Mouse (Mus musculus) limb, embryonic 14.5 days (tissue): ENCODE measurements at regions not wholly inside any gene's neighbourhood (a gene's known extent, or its start where the extent isn't known, plus 50 kb on each side); places are given as distances from the start of the nearest gene placed in this dataset.
A peak's percentile ranks its signal among the peaks of the same experiment; 100 is the strongest.

Source experiments
- ATAC-seq: fragments of 200-750 bp; cut with Nextera tagmentation; 2 replicates; pipeline ENCODE4 v1.8.0; 2017; ENCODE audit warnings: low read depth, moderate number of reproducible peaks, moderate TSS enrichment; ENCODE audit not compliant: low FRiP score
- DNase-seq: peaks from one replicate; pipeline ENCODE4 v3.0.0-alpha.2; 2015; ENCODE audit warnings: low spot score
- H3K27ac ChIP-seq: fragments of 300-500 bp; sonication (generic); replicated peaks from 2 replicates; pipeline ENCODE4 v1.5.1; 2014; ENCODE audit warnings: low read depth, mild to moderate bottlenecking, low read length, moderate library complexity, mixed read lengths
- H3K27me3 ChIP-seq: fragments of 300-500 bp; sonication (generic); 2 replicates; pipeline ENCODE4 v1.6.1; 2014; ENCODE audit warnings: low read length, mixed read lengths; ENCODE audit not compliant: control insufficient read depth, insufficient read depth
- H3K36me3 ChIP-seq: fragments of 300-500 bp; sonication (generic); 2 replicates; pipeline ENCODE4 v1.6.1; 2014; ENCODE audit warnings: mild to moderate bottlenecking, low read length, moderate library complexity, mixed read lengths; ENCODE audit not compliant: control insufficient read depth, insufficient read depth
- H3K4me1 ChIP-seq: fragments of 300-500 bp; sonication (generic); 2 replicates; pipeline ENCODE4 v1.6.1; 2014; ENCODE audit warnings: antibody characterized with exemption, low read length, mixed read lengths; ENCODE audit not compliant: control insufficient read depth, insufficient read depth
- H3K4me2 ChIP-seq: fragments of 300-500 bp; sonication (generic); replicated peaks from 2 replicates; pipeline ENCODE4 v1.6.1; 2014; ENCODE audit warnings: low read depth, mild to moderate bottlenecking, low read length, moderate library complexity; ENCODE audit not compliant: severe bottlenecking
- H3K4me3 ChIP-seq: fragments of 300-500 bp; sonication (generic); replicated peaks from 2 replicates; pipeline ENCODE4 v1.5.1; 2014; ENCODE audit warnings: low read length
- H3K9ac ChIP-seq: fragments of 300-500 bp; sonication (generic); 2 replicates; pipeline ENCODE4 v1.6.1; 2014; ENCODE audit warnings: mild to moderate bottlenecking, low read depth, low read length, moderate library complexity; ENCODE audit not compliant: severe bottlenecking
- H3K9me3 ChIP-seq: fragments of 300-500 bp; sonication (generic); 2 replicates; pipeline ENCODE4 v1.6.1; 2016; ENCODE audit warnings: low read length; ENCODE audit not compliant: control insufficient read depth
- POLR2A ChIP-seq: fragments of 200-500 bp; IDR thresholded peaks from 2 replicates; pipeline ENCODE4 v1.8.0; 2012; ENCODE audit warnings: inconsistent platforms, mild to moderate bottlenecking, moderate library complexity, borderline replicate concordance; ENCODE audit not compliant: insufficient read depth, insufficient read length; ENCODE audit errors: extremely low read depth
- WGBS: fragments of 180-500 bp; shearing (Covaris S2); extraction: QIAGEN DNeasy Blood & Tissue Kit; methylation state at CpG from one replicate; pipeline ENCODE4 v1.1.7; 2014; 5-methylcytosine and 5-hydroxymethylcytosine counted together

GRCm38 (mm10) chr14:58989644-58990217 is 153.0 kb downstream of the 1700129C05Rik start:
- Histone ChIP-seq H3K4me3 (no peak overlapping the region), H3K9me3 (no peaks in the 10 kb centered on the region), H3K27ac (0 out of 2 replicates have a peak overlapping the region, but pooled peaks have one; percentile 14), H3K9ac (no peak overlapping the region), H3K27me3 (no peaks in the 10 kb centered on the region), H3K36me3 (no peaks in the 10 kb centered on the region), H3K4me2 (no peak overlapping the region), H3K4me1 (peaks cover 19% of the 10 kb centered on the region)
- 48% methylated on average over 5 of the region's 5 CpGs for WGBS
- DNase-seq (no peak), ATAC-seq (peak; percentile 66)
- TF ChIP-seq POLR2A: no peak

GRCm38 (mm10) chr14:58987688-58988087 is 155.0 kb downstream of the 1700129C05Rik start:
- peak; percentile 68 for DNase-seq
- no peaks in the 10 kb centered on the region for H3K36me3 ChIP-seq
- no peak overlapping the region for H3K9ac ChIP-seq
- H3K27ac ChIP-seq: peak overlapping the region; percentile 69; the same call in 1 of the 2 replicates
- 10% methylated on average over 8 of the region's 8 CpGs for WGBS
- ATAC-seq: peak; percentile 64
- no peaks in the 10 kb centered on the region for H3K9me3 ChIP-seq
- no peaks in the 10 kb centered on the region for H3K27me3 ChIP-seq
- peaks cover 19% of the 10 kb centered on the region for H3K4me1 ChIP-seq
- H3K4me2 ChIP-seq: no peak overlapping the region
- TF ChIP-seq POLR2A: no peak
- no peak overlapping the region for H3K4me3 ChIP-seq

- ATAC-seq (no peak), DNase-seq (no peak)
- 78% methylated on average over 5 of the region's 5 CpGs for WGBS
These were observed 156.9 kb downstream of the 1700129C05Rik start for GRCm38 (mm10) chr14:58985838-58986237.

GRCm38 (mm10) chr14:58976791-58977190 is 165.9 kb downstream of the 1700129C05Rik start:
- no peak overlapping the region for H3K27ac ChIP-seq
- H3K36me3 ChIP-seq: no peaks in the 10 kb centered on the region
- H3K9me3 ChIP-seq: no peaks in the 10 kb centered on the region
- 88% methylated on average over 4 of the region's 4 CpGs for WGBS
- no peak overlapping the region for H3K9ac ChIP-seq
- ATAC-seq: no peak
- no peak for TF ChIP-seq POLR2A
- no peak overlapping the region for H3K4me3 ChIP-seq
- DNase-seq: no peak
- H3K27me3 ChIP-seq: no peaks in the 10 kb centered on the region
- H3K4me2 ChIP-seq: no peak overlapping the region
- no peaks in the 10 kb centered on the region for H3K4me1 ChIP-seq

More at GRCm38 (mm10) chr14:58985838-58986237, 156.9 kb downstream of the 1700129C05Rik start:
- no peaks in the 10 kb centered on the region for H3K27me3 ChIP-seq
- H3K4me3 ChIP-seq: no peak overlapping the region
- no peak for TF ChIP-seq POLR2A
- H3K9me3 ChIP-seq: no peaks in the 10 kb centered on the region
- no peak overlapping the region for H3K9ac ChIP-seq
- H3K4me1 ChIP-seq: peaks cover 19% of the 10 kb centered on the region
- H3K4me2 ChIP-seq: no peak overlapping the region
- H3K27ac ChIP-seq: no peak overlapping the region
- no peaks in the 10 kb centered on the region for H3K36me3 ChIP-seq

GRCm38 (mm10) chr14:58969248-58969647 is 173.4 kb downstream of the 1700129C05Rik start:
- H3K9ac ChIP-seq: no peak overlapping the region
- no peak overlapping the region for H3K4me2 ChIP-seq
- ATAC-seq (no peak), DNase-seq (no peak)
- WGBS: 61% methylated on average over 3 of the region's 3 CpGs
- H3K4me3 ChIP-seq: no peak overlapping the region
- H3K36me3 ChIP-seq: no peaks in the 10 kb centered on the region
- no peak for TF ChIP-seq POLR2A
- no peaks in the 10 kb centered on the region for H3K4me1 ChIP-seq
- no peaks in the 10 kb centered on the region for H3K27me3 ChIP-seq
- no peaks in the 10 kb centered on the region for H3K9me3 ChIP-seq
- H3K27ac ChIP-seq: no peak overlapping the region

GRCm38 (mm10) chr14:58967975-58968374 is 174.7 kb downstream of the 1700129C05Rik start:
- TF ChIP-seq POLR2A: no peak
- Histone ChIP-seq H3K4me1 (no peaks in the 10 kb centered on the region), H3K27ac (no peak overlapping the region), H3K4me3 (no peak overlapping the region), H3K36me3 (no peaks in the 10 kb centered on the region), H3K9me3 (no peaks in the 10 kb centered on the region), H3K4me2 (no peak overlapping the region), H3K9ac (no peak overlapping the region), H3K27me3 (no peaks in the 10 kb centered on the region)
- ATAC-seq: no peak
- 58% methylated on average over 5 of the region's 5 CpGs for WGBS
- no peak for DNase-seq
